Mouse (Mus musculus): Measurements from ENCODE around the gene Nrde2. TPM values are rescaled to one million over a fixed set of nuclear protein-coding genes. Genes with fewer than 3 reads are reported as not detected.

Gene Nrde2
- polyA plus RNA-seq, 1 experiment from 2014 or later: 14.1 TPM

Other genes with a start within 250 kb of the Nrde2 start
- gene Kcnk13, start 195.2 kb downstream of the Nrde2 start, polyA plus RNA-seq (2015; fragmentation: Nextera tagmentation; extraction: Ambion mirVana): 1.1 and 1.4 TPM in 2 replicates
- gene Psmc1, start 49.5 kb downstream of the Nrde2 start, polyA plus RNA-seq (2015; fragmentation: Nextera tagmentation; extraction: Ambion mirVana): 261 and 267 TPM in 2 replicates
- gene Calm1, start 39.8 kb upstream of the Nrde2 start, polyA plus RNA-seq (2015; fragmentation: Nextera tagmentation; extraction: Ambion mirVana): 2,307 and 2,436 TPM in 2 replicates